Mouse (Mus musculus): ENCODE results near the gene Bbs1. TPM values are rescaled to one million over a fixed set of nuclear protein-coding genes. Genes with fewer than 3 reads are reported as not detected.
"Not testable (repeated sequence)": the region's sequence is repeated elsewhere in the genome, so short reads cannot be mapped to it uniquely, and the experiment has no call there.

Bbs1 gene
- total RNA-seq, 2 experiments from 2014 or later: 41.5 to 44.1 TPM

- intact Hi-C loops (cut with DNase I): no loop called here
- no peak for DNase-seq (ENCODE audit: low spot score in 2 of 2)
Measured at GRCm38 (mm10) chr19:4891798-4892197, 14.6 kb downstream of the Bbs1 start.

- no peak for DNase-seq (ENCODE audit: low spot score in 2 of 2)
- intact Hi-C loops (cut with DNase I): no loop called here
Measured at GRCm38 (mm10) chr19:4889791-4890190, 16.6 kb downstream of the Bbs1 start.

DNA sequence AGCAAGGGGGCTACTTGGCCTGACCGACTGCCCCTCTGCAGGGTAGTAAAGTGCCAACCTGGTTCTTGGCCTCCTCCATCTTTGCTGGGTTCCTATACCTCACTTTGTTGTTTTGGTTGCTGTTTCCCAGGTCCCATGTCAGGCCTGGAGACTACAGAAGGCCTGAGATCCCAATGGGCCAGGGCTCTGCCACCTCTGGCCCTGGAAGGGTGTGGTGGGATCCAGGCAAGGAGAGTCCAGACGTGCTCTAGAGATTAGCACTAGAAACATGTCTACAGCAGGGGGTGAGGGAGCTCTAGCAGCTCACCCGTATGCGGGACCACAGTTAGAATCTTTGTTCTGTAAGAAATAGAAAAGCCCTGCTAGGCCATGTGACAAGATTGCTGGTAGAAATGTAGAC lies 22.5 kb downstream of the Bbs1 start:
- intact Hi-C loops (cut with DNase I): no loop called here
- DNase-seq (ENCODE audit: low spot score in 2 of 2): no peak

- DNase-seq (ENCODE audit: low spot score in 2 of 2): no peak
- intact Hi-C loops (cut with DNase I): no loop called here
Measured at GRCm38 (mm10) chr19:4879324-4879703, 27.1 kb downstream of the Bbs1 start.

- peak; percentile 94 to 98 for DNase-seq (ENCODE audit: low spot score in 2 of 2)
- intact Hi-C loops (cut with DNase I): no loop called here
Measured at GRCm38 (mm10) chr19:4878405-4879323, 27.8 kb downstream of the Bbs1 start, which contains the start of gene Zdhhc24. Gene Zdhhc24, plus strand, starts transcription at chr19:4878668.

- intact Hi-C loops (cut with DNase I): no loop called here
- DNase-seq (ENCODE audit: low spot score in 2 of 2): no peak
Measured at GRCm38 (mm10) chr19:4877785-4878184, 28.6 kb downstream of the Bbs1 start, which contains the start of gene Actn3. Gene Actn3, minus strand, starts transcription at chr19:4877909.

- intact Hi-C loops (cut with DNase I): no loop called here
- DNase-seq (ENCODE audit: low spot score in 2 of 2): no peak
Measured at GRCm38 (mm10) chr19:4876755-4877154, 29.7 kb downstream of the Bbs1 start.

DNA sequence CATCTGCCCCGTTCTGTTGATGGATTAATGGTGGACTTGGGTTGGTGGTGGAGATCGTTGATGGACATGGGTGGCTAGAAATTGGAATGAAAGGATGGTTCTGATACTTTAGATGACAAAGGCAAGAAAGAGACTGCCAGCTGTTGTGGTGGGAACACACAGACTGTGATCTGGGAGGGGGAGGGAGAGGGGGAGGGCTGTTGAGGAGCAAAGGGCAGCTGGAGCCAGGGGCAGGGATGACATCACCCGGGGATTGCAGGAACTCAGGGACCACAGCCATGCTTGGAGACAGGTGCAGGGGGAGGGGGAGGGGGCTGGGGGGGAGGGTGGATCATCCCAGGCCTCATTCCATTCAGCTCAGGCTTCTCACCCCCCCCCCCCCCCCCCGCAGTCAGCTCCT lies 30.2 kb downstream of the Bbs1 start:
- intact Hi-C loops (cut with DNase I): no loop called here
- DNase-seq (ENCODE audit: low spot score in 2 of 2): no peak

GRCm38 (mm10) chr19:4874613-4875012 lies 31.8 kb downstream of the Bbs1 start:
- intact Hi-C loops (cut with DNase I); DNase-seq (ENCODE audit: low spot score in 2 of 2): not testable (repeated sequence)

GRCm38 (mm10) chr19:4865147-4865546 lies 41.3 kb downstream of the Bbs1 start:
- DNase-seq (ENCODE audit: low spot score in 2 of 2): no peak
- intact Hi-C loops (cut with DNase I): no loop called here

- no peak for DNase-seq (ENCODE audit: low spot score in 2 of 2)
- intact Hi-C loops (cut with DNase I): no loop called here
Measured at GRCm38 (mm10) chr19:4863048-4863447, 43.4 kb downstream of the Bbs1 start.

DNA sequence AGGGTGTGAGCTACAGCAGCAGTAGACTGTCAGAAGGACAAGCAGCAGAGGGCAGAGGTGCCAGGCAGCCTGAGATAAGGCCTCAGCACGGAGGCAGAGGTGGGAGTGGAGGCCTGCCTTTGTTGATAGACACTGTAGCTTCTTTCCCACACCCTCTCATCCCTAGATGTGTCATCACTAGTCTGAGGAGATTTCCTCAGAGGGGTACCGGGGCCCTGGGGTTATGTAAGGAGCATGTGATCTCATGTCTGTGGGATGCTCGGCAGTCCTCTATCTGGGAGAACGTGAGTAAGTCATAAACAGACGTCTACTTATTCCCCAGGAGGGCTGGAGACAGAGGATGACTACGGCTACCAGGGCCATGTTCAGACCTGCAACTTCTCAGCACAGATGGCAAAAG lies 47.3 kb downstream of the Bbs1 start:
- DNase-seq (ENCODE audit: low spot score in 2 of 2): peak in 1 of 2 experiments; percentile 60
- intact Hi-C loops (cut with DNase I): no loop called here

DNA sequence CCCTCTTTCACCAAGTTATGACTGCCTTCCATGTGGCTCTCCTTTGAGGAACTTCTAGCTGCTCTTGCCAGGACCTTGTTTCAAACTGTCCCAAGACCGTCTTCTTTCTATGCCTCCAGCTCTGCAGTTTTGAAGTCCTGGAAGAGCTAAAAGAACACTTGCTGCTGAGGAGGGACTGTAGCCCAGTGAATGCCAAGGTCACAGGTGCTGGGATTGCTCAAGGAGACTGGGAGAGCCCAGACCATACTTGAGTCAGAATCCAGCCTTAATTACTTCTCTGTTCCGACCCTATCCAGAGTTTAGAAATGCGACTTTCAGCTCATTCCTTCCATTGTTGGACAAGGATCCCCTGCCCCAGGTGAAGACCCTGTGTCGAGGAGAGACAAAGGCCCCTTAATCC lies 50.5 kb downstream of the Bbs1 start:
- DNase-seq (ENCODE audit: low spot score in 2 of 2): no peak
- intact Hi-C loops (cut with DNase I): no loop called here

GRCm38 (mm10) chr19:4855470-4855820 lies 51.0 kb downstream of the Bbs1 start:
- intact Hi-C loops (cut with DNase I): no loop called here
- no peak for DNase-seq (ENCODE audit: low spot score in 2 of 2)

- peak; percentile 88 to 95 for DNase-seq (ENCODE audit: low spot score in 2 of 2)
- intact Hi-C loops (cut with DNase I): no loop called here
Measured at GRCm38 (mm10) chr19:4854552-4855469, 51.6 kb downstream of the Bbs1 start, which contains the start of gene Ctsf. Gene Ctsf, plus strand, starts transcription at chr19:4855130.

DNA sequence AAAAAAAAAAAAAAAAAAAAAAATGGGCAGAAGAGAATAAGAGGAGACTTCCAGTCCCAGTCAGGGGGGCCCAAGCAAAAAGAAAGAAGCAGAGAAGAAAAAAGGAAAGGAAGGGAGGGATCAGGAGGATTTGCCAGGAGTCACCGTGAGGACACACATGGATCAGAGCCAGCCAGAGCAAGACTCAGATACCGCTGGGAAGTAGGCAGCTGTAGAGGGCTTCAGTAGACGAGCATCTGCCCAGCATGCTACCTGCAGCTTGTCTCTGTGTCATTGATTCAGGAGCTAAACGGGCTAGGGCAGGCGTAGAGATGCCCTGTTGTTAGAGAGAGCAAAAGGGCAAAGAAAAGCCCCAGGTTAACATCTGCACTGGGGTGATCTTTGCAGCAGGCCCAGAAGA lies 56.1 kb downstream of the Bbs1 start:
- DNase-seq (ENCODE audit: low spot score in 2 of 2): no peak
- intact Hi-C loops (cut with DNase I): no loop called here

- DNase-seq (ENCODE audit: low spot score in 2 of 2): no peak
- intact Hi-C loops (cut with DNase I): loop anchor here (2.0 kb wide), 1 partner anchor 93 kb away; the partner anchor contains the start of gene Rbm4b
Measured at GRCm38 (mm10) chr19:4849800-4850199, 56.6 kb downstream of the Bbs1 start.

DNA sequence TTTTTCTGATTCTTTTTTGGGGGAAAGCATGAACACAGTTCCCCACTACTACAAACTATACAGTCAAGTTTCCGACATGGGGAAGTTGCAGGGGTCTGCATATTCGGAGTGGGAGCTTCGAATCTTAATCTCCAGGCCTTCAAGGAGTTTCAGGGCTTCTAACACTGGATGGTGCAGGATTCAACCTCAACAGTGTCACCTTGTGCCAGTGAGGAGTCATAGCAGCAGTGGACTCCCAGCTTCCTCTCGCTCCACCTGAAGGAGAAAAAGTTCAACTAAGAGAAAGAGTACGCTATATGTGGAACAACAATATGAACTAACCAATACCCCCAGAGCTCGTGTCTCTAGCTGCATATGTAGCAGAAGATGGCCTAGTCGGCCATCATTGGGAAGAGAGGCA lies 58.9 kb downstream of the Bbs1 start:
- DNase-seq (ENCODE audit: low spot score in 2 of 2): peak in 1 of 2 experiments; percentile 28
- intact Hi-C loops (cut with DNase I): no loop called here

- intact Hi-C loops (cut with DNase I): no loop called here
- no peak for DNase-seq (ENCODE audit: low spot score in 2 of 2)
Measured at GRCm38 (mm10) chr19:4845846-4846245, 60.6 kb downstream of the Bbs1 start.

DNA sequence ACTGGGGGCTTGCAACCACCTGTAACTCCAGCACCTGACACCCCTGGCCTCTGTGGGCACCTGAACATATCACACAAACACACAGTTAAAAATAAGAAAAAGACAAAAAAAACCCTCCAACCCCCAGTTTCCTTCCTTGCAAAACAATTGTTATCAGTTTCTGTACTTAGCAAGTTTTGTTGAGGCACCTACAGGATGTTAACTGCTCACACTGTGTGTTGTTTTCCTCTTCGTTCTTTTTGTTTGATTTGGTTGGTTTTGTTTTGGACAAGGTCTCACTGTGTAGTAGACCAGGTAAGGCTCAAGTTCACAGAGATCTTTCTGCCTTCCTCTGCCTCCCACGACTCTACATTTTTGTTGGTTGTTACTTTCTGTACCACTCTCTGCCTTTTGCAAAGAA lies 63.8 kb downstream of the Bbs1 start:
- intact Hi-C loops (cut with DNase I): no loop called here

More for the DNA sequence above, 63.8 kb downstream of the Bbs1 start:
- DNase-seq (ENCODE audit: low spot score in 2 of 2): no peak
